Mouse (Mus musculus) ES-E14 (cell line): ENCODE measurements at regions not wholly inside any gene's neighbourhood (a gene's known extent, or its start where the extent isn't known, plus 50 kb on each side); places are given as distances from the start of the nearest gene placed in this dataset.

Experiments
- DNase-seq: peaks from one replicate; pipeline ENCODE4 v3.0.0-alpha.2; 2013; ENCODE audit warnings: low read depth, low spot score
- H3K27ac ChIP-seq: 2 replicates; pipeline ENCODE4 v1.5.1; 2012; ENCODE audit warnings: low read depth, mild to moderate bottlenecking, low read length, moderate library complexity, mixed read lengths; ENCODE audit not compliant: poor library complexity, insufficient read depth, severe bottlenecking
- H3K36me3 ChIP-seq: 2 replicates; pipeline ENCODE4 v1.6.1; 2012; ENCODE audit warnings: mild to moderate bottlenecking, low read length, moderate library complexity, mixed read lengths; ENCODE audit not compliant: control insufficient read depth, poor library complexity, insufficient read depth, severe bottlenecking
- H3K4me1 ChIP-seq, 2 experiments: fragments of 150-350 bp in 1 of 2; sonication (generic) in 1 of 2; 2 replicates each; pipeline ENCODE4 v1.6.1; 2012; ENCODE audit warnings: low read length in 2 of 2, mild to moderate bottlenecking in 1 of 2, mixed read lengths in 1 of 2; ENCODE audit not compliant: control insufficient read depth in 2 of 2, insufficient read depth in 2 of 2, poor library complexity in 1 of 2
- H3K4me3 ChIP-seq, 2 experiments: fragments of 150-350 bp in 1 of 2; sonication (generic) in 1 of 2; 2 replicates each; pipeline ENCODE4 v1.5.1; 2012; ENCODE audit warnings: low read length in 2 of 2, low read depth in 1 of 2, mild to moderate bottlenecking in 1 of 2, mixed read lengths in 1 of 2; ENCODE audit not compliant: insufficient read depth in 1 of 2, poor library complexity in 1 of 2, severe bottlenecking in 1 of 2
- H3K9ac ChIP-seq: 2 replicates; pipeline ENCODE4 v1.6.1; 2012; ENCODE audit warnings: low read depth, mild to moderate bottlenecking, low read length, mixed read lengths; ENCODE audit not compliant: poor library complexity, insufficient read depth, severe bottlenecking
- H3K9me3 ChIP-seq: fragments of 150-350 bp; sonication (generic); 2 replicates; pipeline ENCODE4 v1.6.1; 2012; ENCODE audit warnings: low read depth, mild to moderate bottlenecking, low read length; ENCODE audit not compliant: control insufficient read depth, insufficient read depth
- CHD2 ChIP-seq: IDR thresholded peaks from 2 replicates; pipeline ENCODE4 v1.6.1; 2014; ENCODE audit warnings: mild to moderate bottlenecking, low read depth, low read length, inconsistent platforms
- HCFC1 ChIP-seq: IDR thresholded peaks from 2 replicates; pipeline ENCODE4 v1.6.1; 2012; ENCODE audit warnings: low read length, inconsistent platforms, borderline replicate concordance; ENCODE audit not compliant: insufficient read depth
- MAFK ChIP-seq: IDR thresholded peaks from 2 replicates; pipeline ENCODE4 v1.6.1; 2014; ENCODE audit warnings: mild to moderate bottlenecking, low read depth, low read length, inconsistent platforms; ENCODE audit not compliant: insufficient read depth
- ZC3H11A ChIP-seq: IDR thresholded peaks from 2 replicates; pipeline ENCODE4 v1.6.1; 2012; ENCODE audit warnings: low read depth, mild to moderate bottlenecking, inconsistent platforms, low read length, borderline replicate concordance
- ZNF384 ChIP-seq: IDR thresholded peaks from 2 replicates; pipeline ENCODE4 v1.6.1; 2012; ENCODE audit warnings: low read depth, low read length, inconsistent platforms
- in situ Hi-C, 2 experiments: fragments of 600-800 bp; cut with MboI; formaldehyde crosslinking; loops; one replicate each; pipeline ENCODE4 v1.15.1; 2025; ENCODE audit warnings: low sequenced_read_pairs in 2 of 2, inconsistent platforms in 1 of 2; ENCODE audit not compliant: unreplicated experiment in 2 of 2

GRCm38 (mm10) chr4:75572603-75573002 lies 294.5 kb upstream of the Dmac1 start:
- no peak overlapping the region for H3K27ac ChIP-seq
- H3K4me1 ChIP-seq: no peaks in the 10 kb centered on the region
- TF ChIP-seq HCFC1: no peak
- no peak for TF ChIP-seq CHD2
- TF ChIP-seq ZC3H11A: no peak
- in situ Hi-C loops: no loop called here
- no peaks in the 10 kb centered on the region for H3K9me3 ChIP-seq
- no peaks in the 10 kb centered on the region for H3K36me3 ChIP-seq
- no peak overlapping the region for H3K4me3 ChIP-seq
- no peak overlapping the region for H3K9ac ChIP-seq
- no peak for DNase-seq

- no peak for DNase-seq
- no peak overlapping the region for H3K9ac ChIP-seq
- no peaks in the 10 kb centered on the region for H3K36me3 ChIP-seq
- in situ Hi-C loops: no loop called here
- no peak overlapping the region for H3K4me3 ChIP-seq
- no peaks in the 10 kb centered on the region for H3K9me3 ChIP-seq
- no peak overlapping the region for H3K27ac ChIP-seq
- TF ChIP-seq MAFK (no peak), ZC3H11A (no peak), CHD2 (no peak), ZNF384 (no peak), HCFC1 (no peak)
- no peaks in the 10 kb centered on the region for H3K4me1 ChIP-seq
Observed at GRCm38 (mm10) chr4:75567630-75568029, 289.5 kb upstream of the Dmac1 start.

DNA sequence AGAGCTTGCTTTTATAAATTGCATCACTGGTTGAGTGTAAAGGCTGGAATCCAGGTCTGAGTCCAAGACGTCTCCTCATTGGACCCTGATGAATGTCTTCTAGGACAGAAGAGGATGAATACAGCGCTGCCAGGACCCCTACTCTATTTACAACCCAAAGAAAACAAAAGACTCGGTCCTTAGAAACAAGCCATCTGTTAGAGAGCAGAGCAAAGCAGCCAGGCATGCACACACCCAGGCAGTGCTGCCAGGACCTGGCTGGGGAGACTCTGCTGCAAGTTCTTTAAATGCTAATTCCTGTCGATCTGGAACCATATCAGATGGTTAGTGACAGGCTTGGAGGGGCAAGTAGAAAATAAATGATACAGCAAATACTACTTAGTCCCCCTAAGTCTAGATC lies 284.4 kb upstream of the Dmac1 start:
- DNase-seq: no peak
- TF ChIP-seq CHD2: no peak
- no peak for TF ChIP-seq ZNF384
- TF ChIP-seq ZC3H11A: no peak
- TF ChIP-seq HCFC1: no peak
- TF ChIP-seq MAFK: no peak
- Histone ChIP-seq H3K36me3 (no peaks in the 10 kb centered on the region), H3K27ac (no peak overlapping the region), H3K4me3 (no peak overlapping the region), H3K4me1 (no peaks in the 10 kb centered on the region), H3K9me3 (no peaks in the 10 kb centered on the region), H3K9ac (no peak overlapping the region)
- in situ Hi-C loops: no loop called here

- Histone ChIP-seq H3K36me3 (no peaks in the 10 kb centered on the region), H3K4me3 (no peak overlapping the region), H3K9me3 (no peaks in the 10 kb centered on the region), H3K27ac (no peak overlapping the region), H3K4me1 (no peaks in the 10 kb centered on the region), H3K9ac (no peak overlapping the region)
- DNase-seq: no peak
- in situ Hi-C loops: no loop called here
- TF ChIP-seq MAFK (no peak), ZC3H11A (no peak), CHD2 (no peak), ZNF384 (no peak), HCFC1 (no peak)
Observed at GRCm38 (mm10) chr4:75561792-75562191, 283.7 kb upstream of the Dmac1 start.

GRCm38 (mm10) chr4:75537787-75538186 lies 259.7 kb upstream of the Dmac1 start:
- no peak overlapping the region for H3K4me3 ChIP-seq
- TF ChIP-seq ZNF384 (no peak), MAFK (peak; percentile 88)
- in situ Hi-C loops: no loop called here
- H3K4me1 ChIP-seq: no peaks in the 10 kb centered on the region
- DNase-seq: no peak
- H3K9me3 ChIP-seq: no peaks in the 10 kb centered on the region
- no peaks in the 10 kb centered on the region for H3K36me3 ChIP-seq
- no peak overlapping the region for H3K9ac ChIP-seq
- no peak overlapping the region for H3K27ac ChIP-seq
